Mouse (Mus musculus) retina, postnatal 7 days (tissue): ENCODE data around the gene Rfng.
"Not testable (repeated sequence)": the region's sequence is repeated elsewhere in the genome, so short reads cannot be mapped to it uniquely, and the experiment has no call there.

Experiments
- DNase-seq: peaks from one replicate; pipeline ENCODE4 v3.0.0-alpha.2; 2012; ENCODE audit warnings: low read depth, low spot score

Gene Rfng

DNA sequence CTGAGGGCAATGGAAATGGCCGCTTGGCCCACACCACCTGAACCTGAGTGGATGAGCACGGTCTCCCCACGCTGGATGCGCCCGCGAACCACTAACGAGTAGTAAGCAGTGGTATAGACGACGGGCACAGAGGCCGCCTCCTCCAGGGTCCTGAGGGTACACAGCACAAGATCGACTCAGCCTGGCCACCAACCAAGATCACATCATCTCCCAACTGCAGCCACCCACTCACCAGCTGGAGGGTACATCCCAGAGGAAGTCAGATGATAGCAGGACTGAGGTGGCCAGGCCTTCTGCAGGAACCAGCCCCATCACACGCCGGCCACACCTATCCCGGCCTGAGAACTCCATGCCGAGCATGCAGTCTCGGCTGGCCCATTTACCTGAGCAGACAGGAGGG is 28.1 kb upstream of the Rfng start:
- DNase-seq, result no peak

- DNase-seq, result no peak
Observed at GRCm38 (mm10) chr11:120808010-120808409, 24.0 kb upstream of the Rfng start.

DNA sequence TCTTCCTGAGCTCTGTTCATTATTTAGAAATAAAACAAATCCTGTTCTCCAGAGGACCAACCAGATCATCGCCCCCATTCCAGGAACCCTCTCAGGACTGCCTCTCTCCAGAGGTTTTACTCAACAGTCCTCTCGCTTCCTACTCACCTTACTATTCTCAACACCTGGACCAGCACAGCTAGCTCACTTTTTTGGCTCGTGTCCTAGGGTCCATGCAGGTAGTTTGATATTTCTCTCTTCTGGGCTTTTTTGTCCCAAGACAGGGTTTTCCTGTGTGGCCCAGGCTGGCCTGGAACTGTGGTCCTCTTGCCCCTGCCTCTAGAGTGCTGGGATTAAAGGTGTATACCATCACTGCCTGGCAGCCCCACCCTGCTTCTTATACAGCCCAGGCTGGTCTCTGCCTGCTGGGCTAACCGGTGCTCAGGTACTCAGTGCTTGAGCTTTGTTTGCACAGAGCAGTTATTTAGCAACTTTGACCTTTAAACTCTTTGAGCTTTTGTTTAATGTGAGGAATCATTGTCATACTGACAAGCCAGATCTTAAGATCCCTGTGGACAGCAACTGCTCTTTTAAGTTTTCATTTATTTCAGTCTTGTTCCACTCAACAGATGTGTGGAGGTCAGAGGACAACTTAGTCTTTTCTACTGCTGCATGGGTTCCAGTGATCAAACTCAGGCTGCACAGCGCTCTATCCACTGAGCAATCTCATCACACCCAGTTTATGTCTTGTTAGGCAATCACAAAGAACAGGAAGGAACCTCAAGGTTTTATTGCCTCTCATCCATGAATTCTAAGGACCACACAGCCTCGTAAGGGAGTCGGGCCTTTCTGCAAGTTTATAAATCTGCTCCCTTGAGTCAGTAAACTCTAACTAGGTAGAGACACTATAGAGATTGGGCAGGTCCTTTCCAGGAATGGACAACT is 21.6 kb upstream of the Rfng start:
- DNase-seq, result no peak

DNA sequence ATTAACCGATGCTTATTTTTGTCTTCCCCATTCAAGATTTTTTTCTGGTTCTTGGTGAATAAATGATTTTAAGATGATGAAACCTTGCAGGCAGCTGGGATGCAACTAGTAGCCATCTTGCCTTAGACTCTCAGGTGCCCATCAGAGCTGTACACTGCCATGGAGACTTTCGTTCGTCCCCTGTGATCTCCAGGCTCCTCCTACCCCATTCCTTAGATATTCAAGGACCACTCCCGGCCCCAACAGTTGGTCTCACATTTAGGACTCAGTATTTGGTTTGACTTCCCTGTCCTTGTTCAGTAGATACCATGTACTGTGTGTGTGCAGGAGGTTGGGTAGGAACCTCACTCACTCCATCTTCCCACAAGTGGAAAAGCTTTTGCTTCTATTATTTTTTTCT is 20.8 kb upstream of the Rfng start:
- no peak for DNase-seq

GRCm38 (mm10) chr11:120804274-120804673 is 20.3 kb upstream of the Rfng start:
- no peak for DNase-seq

DNA sequence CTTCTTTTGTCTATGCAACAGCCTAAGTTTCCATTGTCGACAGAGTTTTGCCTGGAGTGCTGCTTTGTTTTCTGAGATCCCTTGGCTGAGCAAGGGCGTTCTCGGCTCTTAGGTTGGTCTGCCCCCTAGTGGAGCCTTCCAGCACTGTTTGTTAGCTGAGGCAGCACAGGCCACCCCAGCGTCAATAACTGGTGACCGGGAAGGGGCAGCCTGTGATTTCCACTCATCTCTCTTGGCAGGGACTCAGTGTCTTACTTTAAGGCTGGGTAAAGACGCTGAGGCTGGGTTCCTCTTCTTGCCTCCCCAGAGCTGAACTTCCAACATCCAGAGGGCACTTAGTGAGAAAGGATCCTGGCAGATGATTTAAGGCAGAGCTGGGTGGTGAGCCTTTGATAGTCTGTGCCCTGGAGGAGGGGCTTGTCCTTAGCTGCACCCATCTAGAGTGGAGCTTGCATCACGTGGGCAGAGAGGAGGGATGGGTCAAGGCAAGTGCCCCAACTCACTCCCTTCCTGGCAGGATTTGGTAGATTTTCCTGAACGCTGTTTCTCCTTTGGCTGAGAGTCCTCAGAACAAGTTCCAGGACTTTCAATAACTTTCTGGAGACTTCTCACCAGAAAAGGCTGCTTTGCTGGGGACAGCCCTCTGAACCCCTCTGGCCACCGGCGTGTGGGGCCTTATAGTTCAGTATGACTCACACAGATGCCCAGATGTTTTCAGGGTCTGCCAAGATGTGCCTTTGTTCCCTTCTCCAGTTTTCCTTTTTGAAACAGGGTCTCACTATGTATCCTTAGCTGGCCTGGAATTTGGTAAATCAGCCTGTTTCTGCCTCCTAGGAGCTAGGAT is 16.3 kb upstream of the Rfng start:
- peak; percentile 80 for DNase-seq

GRCm38 (mm10) chr11:120799316-120799890 is 15.4 kb upstream of the Rfng start:
- DNase-seq, result no peak

DNA sequence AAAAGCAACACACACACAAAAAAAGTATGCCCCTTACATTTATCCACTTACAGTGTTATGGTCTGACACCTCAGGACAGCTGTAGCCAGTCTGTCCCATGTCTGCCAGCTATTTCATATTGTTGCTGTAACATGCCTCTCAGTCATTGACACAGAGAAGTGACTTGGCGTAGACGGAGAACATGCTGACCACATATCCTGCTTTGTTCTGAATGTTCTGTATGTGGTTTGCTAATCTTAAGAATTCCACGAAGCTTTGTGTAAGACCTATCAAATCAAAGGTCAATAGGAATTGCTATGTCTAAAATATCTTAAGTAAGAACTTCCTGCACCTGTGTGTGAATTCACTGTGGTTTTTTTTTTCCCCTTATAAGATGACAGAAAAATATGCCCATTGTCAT is 14.2 kb upstream of the Rfng start:
- no peak for DNase-seq

GRCm38 (mm10) chr11:120796614-120796946 is 12.6 kb upstream of the Rfng start:
- DNase-seq, result no peak

DNA sequence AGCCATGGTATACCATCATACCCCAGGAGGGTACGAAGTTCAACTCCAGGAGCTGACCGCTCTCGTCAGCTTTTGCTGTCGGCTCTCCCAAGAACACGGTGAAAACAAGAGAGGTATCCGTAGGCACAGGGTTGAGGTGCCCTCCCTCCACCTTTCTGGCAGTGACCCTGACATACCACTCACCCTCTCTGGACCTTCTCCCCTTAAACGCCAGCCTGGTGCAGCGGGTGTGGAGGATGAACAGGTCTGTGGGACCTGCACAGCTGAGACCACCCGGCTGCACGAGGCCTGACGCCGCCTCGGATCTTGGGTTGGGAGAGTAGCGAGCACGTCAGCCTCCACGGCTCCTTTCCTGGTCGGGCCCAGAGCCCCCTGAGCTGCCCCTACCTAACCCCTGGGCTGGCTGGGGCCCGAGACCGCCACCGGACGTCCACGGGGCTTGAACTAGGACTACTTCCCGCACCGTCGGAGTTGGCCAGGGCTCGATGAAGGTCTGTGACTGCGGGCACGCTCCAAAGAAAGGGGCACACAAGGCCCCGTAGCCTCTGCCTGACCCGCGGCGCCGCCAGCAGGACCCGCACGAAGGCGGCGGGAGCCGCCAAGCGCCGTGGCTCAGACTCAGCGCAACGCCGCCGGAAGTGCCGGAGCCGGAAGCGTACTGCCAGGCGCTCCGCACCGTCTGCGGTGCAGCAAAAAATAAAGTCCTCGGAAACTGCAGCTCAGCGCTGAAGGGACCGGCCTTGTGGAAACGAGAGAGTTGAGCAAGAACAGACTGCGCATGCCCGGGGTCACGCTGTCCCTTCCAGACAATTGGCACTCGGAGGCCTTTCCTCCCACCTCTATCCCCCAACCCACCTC is 12.0 kb upstream of the Rfng start, which contains the start of gene Dus1l:
Gene Dus1l, minus strand, starts transcription at position 648 of the 858 bp plus-strand sequence.
- DNase-seq, result peak; percentile 96

- no peak for DNase-seq
Observed at GRCm38 (mm10) chr11:120792652-120793051, 8.6 kb upstream of the Rfng start.

GRCm38 (mm10) chr11:120789810-120790209 is 5.8 kb upstream of the Rfng start:
- no peak for DNase-seq

DNA sequence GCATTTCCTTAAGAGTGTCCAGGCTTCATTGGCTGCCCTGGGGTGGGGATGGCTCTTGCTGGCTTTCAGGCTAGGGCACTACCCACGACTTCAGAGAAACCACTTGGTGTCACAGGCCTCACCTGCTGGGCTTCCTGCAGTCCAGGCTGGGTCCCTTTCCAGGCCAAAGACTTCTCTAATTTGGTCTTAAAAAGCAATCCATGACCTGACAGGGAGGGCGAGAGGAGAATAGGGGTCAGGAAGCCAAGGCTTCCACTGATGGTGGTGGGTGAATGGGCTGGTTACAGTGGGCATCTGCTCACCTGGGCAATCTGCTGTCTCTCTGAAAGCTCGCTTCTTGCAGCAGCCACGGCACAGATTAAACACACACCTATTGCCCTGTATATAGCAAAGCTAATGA is 5.3 kb upstream of the Rfng start:
- DNase-seq, result no peak

DNA sequence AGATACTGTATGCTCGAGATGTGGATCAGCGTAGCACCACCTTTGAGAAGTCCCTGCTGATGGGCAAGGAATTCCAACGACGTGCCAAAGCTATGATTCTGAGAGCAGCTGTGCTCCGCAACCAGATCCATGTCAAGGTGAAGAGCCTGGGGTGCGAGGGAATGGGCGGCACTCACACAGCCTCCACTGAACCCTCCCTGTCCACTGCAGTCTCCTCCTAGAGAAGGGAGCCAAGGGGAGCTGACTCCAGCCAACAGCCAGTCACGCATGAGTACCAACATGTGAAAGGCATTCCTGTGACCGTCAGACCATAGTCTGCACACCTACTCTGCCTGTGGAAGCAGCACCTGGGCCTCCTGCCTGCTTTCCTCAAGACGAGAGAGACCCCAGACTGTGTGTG is 4.5 kb upstream of the Rfng start:
- DNase-seq, result not testable (repeated sequence)

GRCm38 (mm10) chr11:120785145-120785544 is 1.1 kb upstream of the Rfng start:
- DNase-seq, result no peak

DNA sequence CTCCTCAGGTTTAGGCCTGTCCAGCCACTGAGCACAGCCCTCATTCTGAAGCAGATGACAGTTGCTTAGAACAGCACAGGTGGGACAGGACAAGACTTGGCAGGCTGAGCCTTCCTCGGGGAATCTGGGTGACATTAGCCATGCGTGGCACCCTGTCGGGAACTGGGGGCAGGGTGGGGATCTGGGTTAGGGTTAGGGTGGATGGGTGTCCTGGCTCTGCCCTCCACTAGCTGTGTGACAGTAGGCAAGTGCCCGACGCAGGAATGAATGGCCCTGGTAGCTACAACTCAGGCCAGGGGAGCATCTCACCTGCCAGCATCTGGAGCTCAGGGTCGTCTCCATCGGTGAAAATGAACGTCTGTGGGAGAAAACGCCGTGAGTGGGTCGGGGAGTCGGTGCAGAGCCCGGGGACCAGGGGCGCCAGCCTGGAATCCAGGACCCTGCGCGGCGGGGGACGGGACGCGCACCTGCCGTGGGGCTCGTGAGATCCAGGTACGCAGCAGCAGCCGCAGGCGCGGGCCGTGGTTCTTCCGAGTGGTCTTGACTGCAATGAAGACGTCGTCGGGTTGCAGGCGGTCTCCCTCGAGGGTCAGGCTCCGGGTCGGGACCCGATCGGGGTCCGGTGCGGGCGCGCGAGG is 462 bp downstream of the Rfng start:
- DNase-seq, result no peak

DNA sequence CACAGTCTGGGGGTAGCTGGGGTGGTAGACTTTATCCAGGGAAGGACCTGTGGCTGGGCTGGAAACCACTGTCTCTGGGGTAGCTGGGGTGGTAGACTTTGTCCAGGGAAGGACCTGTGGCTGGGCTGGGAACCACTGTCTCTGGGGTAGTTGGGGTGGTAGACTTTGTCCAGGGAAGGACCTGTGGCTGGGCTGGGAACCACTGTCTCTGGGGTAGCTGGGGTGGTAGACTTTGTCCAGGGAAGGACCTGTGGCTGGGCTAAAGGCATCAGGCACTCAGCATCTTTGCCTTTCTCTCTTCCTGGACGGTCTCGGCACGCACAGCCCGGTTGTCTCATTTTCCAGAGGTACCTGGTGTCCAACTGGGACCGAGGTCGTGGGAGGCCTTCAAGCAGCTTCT is 2.6 kb downstream of the Rfng start:
- not testable (repeated sequence) for DNase-seq

GRCm38 (mm10) chr11:120779876-120780275 is 4.1 kb downstream of the Rfng start:
- no peak for DNase-seq

- peak; percentile 34 for DNase-seq
Observed at GRCm38 (mm10) chr11:120777123-120777522, 6.9 kb downstream of the Rfng start.

DNA sequence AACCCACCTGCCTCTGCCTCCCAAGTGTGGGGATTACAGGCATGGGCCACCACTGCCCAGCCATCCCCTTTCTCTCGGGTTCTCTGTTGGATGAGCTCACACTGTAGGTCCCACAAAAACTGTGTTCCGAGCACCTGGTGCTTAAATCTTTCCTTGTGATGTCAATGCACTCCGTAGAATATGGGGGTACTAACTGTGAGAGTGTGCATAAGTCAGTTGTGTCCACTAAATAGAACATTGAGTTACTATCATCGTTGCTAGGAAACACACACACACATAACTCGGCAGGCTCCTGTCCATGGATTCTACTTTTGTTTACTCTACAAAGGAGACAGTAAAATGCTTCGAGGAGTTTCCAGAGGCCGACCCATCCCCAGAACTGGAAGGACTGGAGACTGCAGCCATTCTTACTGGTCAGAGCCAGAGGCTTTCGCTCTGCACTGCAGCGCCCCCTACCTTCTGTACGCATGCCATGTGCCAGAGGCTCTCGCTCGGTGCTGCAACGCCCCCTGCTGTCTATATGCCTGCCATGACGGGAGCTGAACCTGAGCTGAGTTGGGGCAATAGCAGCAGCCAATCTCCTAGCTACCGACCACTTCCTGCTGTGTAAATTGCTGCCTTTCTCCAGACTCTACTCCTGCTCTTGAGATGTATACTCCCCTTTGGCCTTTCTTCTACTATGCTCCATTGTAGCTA is 8.1 kb downstream of the Rfng start:
- peak; percentile 88 for DNase-seq
